Mouse (Mus musculus) heart, embryonic 13.5 days (tissue): ENCODE data around the gene 1700016H13Rik. TPM values are rescaled to one million over a fixed set of nuclear protein-coding genes. Genes with fewer than 3 reads are reported as not detected.

Experiments used
- ATAC-seq: fragments of 200-750 bp; cut with Nextera tagmentation; 2 replicates; pipeline ENCODE4 v1.8.0; 2017; ENCODE audit warnings: moderate TSS enrichment; ENCODE audit not compliant: insufficient number of reproducible peaks, low FRiP score, low TSS enrichment; ENCODE audit errors: extremely low read depth
- H3K27ac ChIP-seq: fragments of 300-500 bp; sonication (generic); replicated peaks from 2 replicates; pipeline ENCODE4 v1.5.1; 2015; ENCODE audit warnings: moderate library complexity, mild to moderate bottlenecking, inconsistent platforms
- H3K27me3 ChIP-seq: fragments of 300-500 bp; sonication (generic); replicated peaks from 2 replicates; pipeline ENCODE4 v1.6.1; 2015; ENCODE audit warnings: mild to moderate bottlenecking, inconsistent platforms
- H3K36me3 ChIP-seq: fragments of 300-500 bp; sonication (generic); 2 replicates; pipeline ENCODE4 v1.6.1; 2015; ENCODE audit warnings: mild to moderate bottlenecking, inconsistent platforms
- H3K4me1 ChIP-seq: fragments of 300-500 bp; sonication (generic); 2 replicates; pipeline ENCODE4 v1.6.1; 2015; ENCODE audit warnings: inconsistent platforms
- H3K4me2 ChIP-seq: fragments of 300-500 bp; sonication (generic); 2 replicates; pipeline ENCODE4 v1.6.1; 2015; ENCODE audit warnings: inconsistent platforms, mild to moderate bottlenecking, moderate library complexity
- H3K4me3 ChIP-seq: fragments of 300-500 bp; sonication (generic); 2 replicates; pipeline ENCODE4 v1.5.1; 2015; ENCODE audit warnings: moderate library complexity, mild to moderate bottlenecking, inconsistent platforms
- H3K9ac ChIP-seq: fragments of 300-500 bp; sonication (generic); 2 replicates; pipeline ENCODE4 v1.6.1; 2015; ENCODE audit warnings: inconsistent platforms, mild to moderate bottlenecking, moderate library complexity
- H3K9me3 ChIP-seq: fragments of 300-500 bp; sonication (generic); 2 replicates; pipeline ENCODE4 v1.6.1; 2016; ENCODE audit warnings: inconsistent platforms
- WGBS: fragments of 180-500 bp; shearing (Covaris S2); methylation state at CpG from one replicate; pipeline ENCODE4 v1.1.7; 2015; ENCODE audit warnings: mixed read lengths; 5-methylcytosine and 5-hydroxymethylcytosine counted together
- polyA plus RNA-seq: library from polyadenylated mRNA; unstranded; fragments of >200 nt; fragmentation: Nextera tagmentation; extraction: Ambion mirVana; gene quantifications from 2 replicates; pipeline ENCODE4 v1.2.1, GENCODE M21; 2015

Gene 1700016H13Rik
- polyA plus RNA-seq, 1 experiment from 2014 or later = 0.20 TPM

GRCm38 (mm10) chr5:103629111-103629764 is 26.6 kb downstream of the 1700016H13Rik start, which contains the start of gene Slc10a6:
Slc10a6 (minus strand) TSS chr5:103629403.
- WGBS = 31% methylated on average over 17 of the region's 17 CpGs
- Histone ChIP-seq H3K9me3 (no peaks in the 10 kb centered on the region), H3K4me2 (peak within 1 kb of the TSS; percentile 48), H3K36me3 (no peaks in the 10 kb centered on the region), H3K9ac (no peak within 1 kb of the TSS; the same call in 1 of the 2 replicates), H3K4me1 (peaks cover 39% of the 10 kb centered on the region), H3K27ac (peak within 1 kb of the TSS; percentile 79), H3K4me3 (no peak within 1 kb of the TSS), H3K27me3 (no peaks in the 10 kb centered on the region)
- ATAC-seq = peak; percentile 71; the same call in 1 of the 2 replicates

- H3K36me3 ChIP-seq = no peaks in the 10 kb centered on the region
- ATAC-seq = no peak
- 68% methylated on average over 6 of the region's 6 CpGs for WGBS
These were observed 27.3 kb downstream of the 1700016H13Rik start for GRCm38 (mm10) chr5:103628499-103628898.

DNA sequence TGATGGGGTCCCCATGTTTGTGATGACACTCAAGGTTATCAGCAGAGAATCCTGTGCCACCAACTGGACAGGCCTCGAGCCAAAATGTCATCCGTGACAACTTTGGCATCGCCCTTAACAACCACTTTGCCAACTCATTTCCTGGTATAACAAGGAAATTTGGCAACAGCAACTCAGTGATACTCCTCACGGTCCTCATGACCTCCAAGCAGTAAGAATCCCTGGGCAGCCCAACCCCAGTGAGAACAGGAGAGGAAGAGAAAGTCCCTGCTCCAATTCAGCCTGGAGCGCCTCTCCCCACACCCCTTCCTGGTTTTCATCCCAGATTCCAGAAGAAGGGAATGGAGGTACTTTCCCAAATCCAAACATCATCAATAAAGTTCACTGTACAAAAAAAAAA is 31.0 kb downstream of the 1700016H13Rik start:
- 82% methylated on average over 5 of the region's 5 CpGs for WGBS
- Histone ChIP-seq H3K36me3 (no peaks in the 10 kb centered on the region), H3K9ac (no peak overlapping the region), H3K27ac (no peak overlapping the region), H3K9me3 (no peaks in the 10 kb centered on the region), H3K4me1 (peaks cover 60% of the 10 kb centered on the region), H3K27me3 (no peaks in the 10 kb centered on the region), H3K4me2 (no peak overlapping the region), H3K4me3 (no peak overlapping the region)
- ATAC-seq = no peak

More at GRCm38 (mm10) chr5:103628499-103628898, 27.3 kb downstream of the 1700016H13Rik start:
- no peaks in the 10 kb centered on the region for H3K27me3 ChIP-seq
- H3K9ac ChIP-seq = no peak overlapping the region
- peak overlapping the region; percentile 79 for H3K27ac ChIP-seq
- peaks cover 40% of the 10 kb centered on the region for H3K4me1 ChIP-seq
- no peaks in the 10 kb centered on the region for H3K9me3 ChIP-seq
- H3K4me2 ChIP-seq = 0 out of 2 replicates have a peak overlapping the region, but pooled peaks have one; percentile 48
- H3K4me3 ChIP-seq = no peak overlapping the region

DNA sequence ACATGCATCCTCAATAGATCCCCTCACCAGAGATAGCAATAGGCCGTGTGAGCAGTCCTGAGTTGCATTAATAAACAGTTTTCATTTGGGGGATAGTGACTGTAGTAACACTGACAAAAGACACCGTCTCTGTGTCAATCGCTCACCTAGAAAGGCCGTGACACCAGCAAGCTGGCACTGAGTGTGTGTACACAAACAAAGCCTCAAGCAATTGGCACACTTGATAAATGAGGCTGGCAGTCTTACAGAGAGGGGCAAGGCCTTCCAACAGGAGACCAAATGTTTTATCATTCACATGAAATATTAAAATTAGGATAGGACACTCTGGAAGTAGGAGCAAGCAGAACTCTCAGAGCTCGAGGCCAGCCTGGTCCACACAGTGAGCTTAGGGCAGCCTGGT is 33.5 kb downstream of the 1700016H13Rik start:
- H3K27ac ChIP-seq = no peak overlapping the region
- no peaks in the 10 kb centered on the region for H3K27me3 ChIP-seq
- no peak overlapping the region for H3K4me3 ChIP-seq
- H3K4me2 ChIP-seq = no peak overlapping the region
- H3K9ac ChIP-seq = no peak overlapping the region
- peaks cover 35% of the 10 kb centered on the region for H3K4me1 ChIP-seq
- H3K36me3 ChIP-seq = no peaks in the 10 kb centered on the region
- WGBS = 76% methylated on average over 5 of the region's 5 CpGs
- ATAC-seq = no peak
- no peaks in the 10 kb centered on the region for H3K9me3 ChIP-seq

DNA sequence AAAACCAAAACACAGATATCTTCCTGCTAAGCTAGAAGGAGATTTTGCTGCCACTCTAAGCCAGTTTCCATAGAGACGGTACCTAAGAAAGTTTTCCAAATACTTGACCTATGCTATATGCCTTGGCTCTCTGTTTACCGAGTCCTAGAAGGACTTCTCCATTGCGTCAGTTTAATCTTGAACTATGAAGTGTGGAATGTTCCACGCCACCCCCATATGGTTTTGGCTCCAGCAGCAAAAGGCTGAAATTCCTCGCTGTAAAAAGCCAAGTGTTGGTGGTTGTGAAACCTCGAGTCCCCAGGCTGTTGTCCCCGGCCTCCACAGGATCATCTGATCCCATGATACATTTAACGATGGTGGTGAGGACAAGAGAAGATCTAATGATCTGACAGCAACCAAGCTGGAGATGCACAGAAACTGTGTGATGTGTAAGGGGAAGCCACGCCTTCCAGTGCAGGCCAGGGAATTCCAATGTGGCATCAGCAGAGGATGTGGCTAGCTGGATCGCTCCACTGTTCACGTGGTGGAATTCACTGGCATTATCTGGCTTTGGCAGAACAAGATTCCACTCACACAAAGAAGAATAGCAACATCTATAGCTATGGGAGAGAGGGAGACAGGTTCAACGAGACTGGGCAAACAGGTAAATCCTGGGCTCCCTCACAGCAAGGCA is 35.4 kb downstream of the 1700016H13Rik start:
- no peak; the same call in 1 of the 2 replicates for ATAC-seq
- Histone ChIP-seq H3K36me3 (no peaks in the 10 kb centered on the region), H3K27me3 (no peaks in the 10 kb centered on the region), H3K4me3 (no peak overlapping the region), H3K27ac (peak overlapping the region; percentile 70), H3K9ac (no peak overlapping the region), H3K4me1 (peaks cover 27% of the 10 kb centered on the region), H3K4me2 (peak overlapping the region; percentile 7; the same call in 1 of the 2 replicates), H3K9me3 (no peaks in the 10 kb centered on the region)
- 34% methylated on average over 12 of the region's 12 CpGs for WGBS

DNA sequence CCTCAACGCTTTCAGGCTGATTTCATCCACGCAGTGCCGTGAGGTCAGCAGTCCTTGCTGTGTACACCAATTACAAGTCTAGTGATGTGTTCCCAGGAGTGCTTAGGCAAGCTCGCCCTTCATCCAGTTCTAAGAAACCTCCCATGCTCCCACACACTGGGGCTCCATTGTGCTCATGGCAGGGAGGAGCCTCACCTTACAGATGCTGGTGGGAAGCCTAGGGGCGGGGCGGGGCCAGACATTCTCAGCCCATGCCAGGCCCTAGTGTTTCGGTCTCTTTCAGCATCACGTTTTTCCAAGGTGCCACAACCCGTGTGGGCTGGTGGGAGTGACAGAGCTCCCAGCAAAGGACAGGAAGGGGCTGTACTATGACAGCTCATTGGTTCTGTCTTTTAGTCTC is 38.6 kb downstream of the 1700016H13Rik start:
- H3K27me3 ChIP-seq = no peaks in the 10 kb centered on the region
- no peak overlapping the region for H3K4me2 ChIP-seq
- H3K27ac ChIP-seq = no peak overlapping the region
- H3K36me3 ChIP-seq = no peaks in the 10 kb centered on the region
- H3K9ac ChIP-seq = no peak overlapping the region
- ATAC-seq = no peak
- H3K9me3 ChIP-seq = no peaks in the 10 kb centered on the region
- H3K4me1 ChIP-seq = peaks cover 21% of the 10 kb centered on the region
- WGBS = 79% methylated on average over 9 of the region's 9 CpGs
- H3K4me3 ChIP-seq = no peak overlapping the region

- Histone ChIP-seq H3K9ac (no peak overlapping the region), H3K4me3 (no peak overlapping the region), H3K9me3 (no peaks in the 10 kb centered on the region), H3K36me3 (no peaks in the 10 kb centered on the region), H3K4me2 (no peak overlapping the region), H3K27ac (no peak overlapping the region), H3K4me1 (no peaks in the 10 kb centered on the region), H3K27me3 (no peaks in the 10 kb centered on the region)
- 80% methylated on average over 7 of the region's 7 CpGs for whole genome bisulfite sequencing
- no peak for ATAC-seq
These were observed 41.5 kb downstream of the 1700016H13Rik start for GRCm38 (mm10) chr5:103614356-103614755.

GRCm38 (mm10) chr5:103612316-103612715 is 43.5 kb downstream of the 1700016H13Rik start:
- no peak for ATAC-seq
- no peak overlapping the region for H3K27ac ChIP-seq

GRCm38 (mm10) chr5:103610856-103611472 is 44.8 kb downstream of the 1700016H13Rik start:
- Histone ChIP-seq H3K36me3 (no peaks in the 10 kb centered on the region), H3K27me3 (no peaks in the 10 kb centered on the region), H3K9me3 (no peaks in the 10 kb centered on the region), H3K27ac (no peak overlapping the region), H3K4me1 (no peaks in the 10 kb centered on the region), H3K4me2 (no peak overlapping the region), H3K9ac (no peak overlapping the region), H3K4me3 (no peak overlapping the region)
- 79% methylated on average over 10 of the region's 10 CpGs for WGBS
- ATAC-seq = no peak

More at GRCm38 (mm10) chr5:103612316-103612715, 43.5 kb downstream of the 1700016H13Rik start:
- Histone ChIP-seq H3K4me3 (no peak overlapping the region), H3K9ac (no peak overlapping the region), H3K27me3 (no peaks in the 10 kb centered on the region), H3K4me2 (no peak overlapping the region), H3K9me3 (no peaks in the 10 kb centered on the region), H3K4me1 (no peaks in the 10 kb centered on the region), H3K36me3 (no peaks in the 10 kb centered on the region)
- WGBS = 75% methylated on average over 7 of the region's 7 CpGs

- Histone ChIP-seq H3K36me3 (no peaks in the 10 kb centered on the region), H3K4me1 (no peaks in the 10 kb centered on the region), H3K9me3 (no peaks in the 10 kb centered on the region), H3K9ac (no peak overlapping the region), H3K27ac (no peak overlapping the region), H3K4me3 (no peak overlapping the region), H3K27me3 (no peaks in the 10 kb centered on the region), H3K4me2 (no peak overlapping the region)
- no peak for ATAC-seq
- 54% methylated on average over 5 of the region's 5 CpGs for WGBS
These were observed 45.7 kb downstream of the 1700016H13Rik start for GRCm38 (mm10) chr5:103610148-103610547.

- H3K36me3 ChIP-seq = no peaks in the 10 kb centered on the region
- H3K9me3 ChIP-seq = no peaks in the 10 kb centered on the region
- H3K4me2 ChIP-seq = no peak overlapping the region
- no peaks in the 10 kb centered on the region for H3K4me1 ChIP-seq
- no peak for ATAC-seq
- H3K4me3 ChIP-seq = no peak overlapping the region
- H3K27ac ChIP-seq = no peak overlapping the region
- no peak overlapping the region for H3K9ac ChIP-seq
- WGBS = 81% methylated on average over 7 of the region's 7 CpGs
- H3K27me3 ChIP-seq = no peaks in the 10 kb centered on the region
These were observed 50.1 kb downstream of the 1700016H13Rik start for GRCm38 (mm10) chr5:103605707-103606106.
